Mouse (Mus musculus): ENCODE measurements at regions not wholly inside any gene's neighbourhood (a gene's known extent, or its start where the extent isn't known, plus 50 kb on each side); places are given as distances from the start of the nearest gene placed in this dataset.

DNA sequence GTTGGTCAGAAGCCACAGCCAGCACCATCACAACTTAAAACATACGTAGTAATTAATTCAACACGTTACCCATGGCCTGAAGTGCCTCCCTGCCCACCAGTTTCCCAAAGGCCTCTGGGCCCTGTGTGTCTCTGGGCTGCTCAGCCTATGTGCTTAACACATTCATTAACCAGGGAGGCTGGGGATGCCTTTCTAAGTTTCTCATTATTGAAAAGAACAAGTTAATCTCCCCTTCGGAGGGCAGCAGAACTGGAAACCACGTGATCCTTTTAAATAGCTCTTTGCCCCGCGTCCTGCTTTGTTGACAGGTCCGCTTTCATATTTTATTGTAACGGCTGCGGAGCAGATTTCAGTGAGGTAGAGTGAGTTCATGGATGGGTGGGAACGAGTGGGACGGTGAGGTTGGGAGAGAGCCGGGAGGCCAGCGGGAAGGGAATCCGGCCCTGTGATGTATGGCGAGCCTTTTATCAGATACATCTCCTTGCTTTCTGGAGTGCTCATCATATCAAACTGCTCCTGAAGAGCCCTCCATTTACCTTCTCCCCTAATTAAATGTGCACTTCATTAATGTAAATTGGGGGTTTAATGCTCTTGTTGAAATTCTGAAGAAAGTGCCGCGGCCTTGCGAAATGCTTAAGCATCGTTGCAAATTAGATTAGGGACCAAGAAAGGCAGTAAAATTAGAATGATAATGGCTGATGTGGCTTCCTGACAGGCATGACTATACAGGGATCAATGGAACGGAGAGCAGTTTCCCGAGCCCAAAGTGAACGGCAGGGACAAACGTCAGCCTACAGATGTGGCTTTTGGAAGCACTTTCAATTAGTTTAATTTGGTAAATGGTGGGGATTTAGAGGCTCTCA, 127.0 kb downstream of the Nkx6-1 start:
- no peak overlapping the region for H3K27ac ChIP-seq (replicated peaks)
- peak; percentile 32 for DNase-seq (ENCODE audit: low spot score)
- H3K9me3 ChIP-seq: no peaks in the 10 kb centered on the region
- H3K4me3 ChIP-seq: peak overlapping the region; percentile 40
- peaks cover 98% of the 10 kb centered on the region for H3K27me3 ChIP-seq (replicated peaks; ENCODE audit: low read depth, poor library complexity, severe bottlenecking)
- H3K4me1 ChIP-seq: peaks cover 20% of the 10 kb centered on the region
- H3K36me3 ChIP-seq (replicated peaks): no peaks in the 10 kb centered on the region
- 2% methylated on average over 23 of the region's 23 CpGs for WGBS

DNA sequence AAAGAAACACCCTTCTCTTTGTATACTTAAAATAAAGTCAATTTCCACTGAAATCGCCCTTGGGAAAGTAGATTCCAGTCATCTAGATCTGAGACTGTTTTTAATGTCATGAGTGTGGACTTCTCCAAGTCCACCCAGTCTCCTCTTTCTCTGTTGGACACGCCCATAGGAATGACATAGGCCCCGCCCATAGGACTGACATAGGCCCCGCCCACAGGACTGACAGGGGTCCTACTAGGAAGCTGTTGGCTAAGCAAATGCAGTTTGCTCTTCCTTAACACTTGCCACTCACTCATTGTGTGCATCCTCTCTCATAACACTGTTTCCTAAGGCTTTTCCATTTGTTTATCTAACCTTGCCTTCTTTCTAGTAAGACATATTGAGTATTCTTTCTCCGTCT, 129.3 kb downstream of the Nkx6-1 start:
- Histone ChIP-seq H3K9me3 (0 out of 2 replicates have a peak, but pooled peaks cover 3% of the 10 kb centered on the region), H3K27me3 (replicated peaks; ENCODE audit: low read depth, poor library complexity, severe bottlenecking) (peaks cover 97% of the 10 kb centered on the region), H3K4me3 (no peak overlapping the region), H3K36me3 (replicated peaks) (no peaks in the 10 kb centered on the region), H3K4me1 (peaks cover 20% of the 10 kb centered on the region), H3K27ac (replicated peaks) (no peak overlapping the region)
- 60% methylated on average over 5 of the region's 5 CpGs for WGBS
- no peak for DNase-seq (ENCODE audit: low spot score)

DNA sequence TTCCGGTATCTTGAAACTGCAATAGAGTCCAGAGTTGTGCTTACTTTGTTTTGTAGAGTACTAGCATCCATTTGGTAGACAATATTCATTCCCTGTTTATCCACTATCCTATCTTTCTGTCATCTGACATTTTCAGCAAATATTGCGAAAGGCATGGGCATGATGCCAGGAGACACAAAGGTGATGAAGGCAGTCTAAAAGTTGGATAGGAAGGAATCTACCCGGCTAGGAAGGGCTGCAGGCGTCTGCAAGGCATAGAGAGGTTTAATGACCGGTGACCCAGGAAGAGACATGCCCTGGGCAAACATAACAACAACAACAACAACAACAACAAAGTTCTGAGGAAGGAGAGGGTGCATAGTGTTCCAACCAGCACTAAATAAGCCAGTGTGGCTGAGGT, 139.4 kb downstream of the Nkx6-1 start:
- Histone ChIP-seq H3K4me1 (peaks cover 32% of the 10 kb centered on the region), H3K4me3 (no peak overlapping the region), H3K9me3 (no peaks in the 10 kb centered on the region), H3K27me3 (replicated peaks; ENCODE audit: low read depth, poor library complexity, severe bottlenecking) (peaks cover 100% of the 10 kb centered on the region), H3K36me3 (replicated peaks) (no peaks in the 10 kb centered on the region), H3K27ac (replicated peaks) (no peak overlapping the region)
- DNase-seq (ENCODE audit: low spot score): no peak
- WGBS: 55% methylated on average over 5 of the region's 5 CpGs

DNA sequence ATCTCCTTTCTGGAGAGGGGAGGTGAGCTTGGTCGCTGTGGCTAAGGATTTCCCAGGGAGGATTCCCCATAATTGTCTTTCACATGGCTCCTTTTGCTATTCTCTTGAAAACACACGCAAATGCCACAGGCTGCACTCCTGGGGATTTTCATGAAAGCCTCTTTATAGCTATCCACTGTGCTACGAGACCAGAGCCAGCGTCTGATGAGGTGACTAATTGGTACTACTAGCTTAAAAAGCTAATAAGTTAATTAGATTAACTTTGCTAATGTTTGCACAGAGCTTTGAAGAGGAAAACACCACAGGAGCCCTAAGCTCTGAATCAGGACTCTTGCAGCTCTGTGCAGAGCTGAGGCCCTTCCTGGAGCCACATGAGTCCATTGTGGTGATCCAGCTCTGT, 140.1 kb downstream of the Nkx6-1 start:
- peaks cover 99% of the 10 kb centered on the region for H3K27me3 ChIP-seq (replicated peaks; ENCODE audit: low read depth, poor library complexity, severe bottlenecking)
- WGBS: 8% methylated on average over 4 of the region's 4 CpGs
- DNase-seq (ENCODE audit: low spot score): no peak
- H3K9me3 ChIP-seq: no peaks in the 10 kb centered on the region
- H3K36me3 ChIP-seq (replicated peaks): no peaks in the 10 kb centered on the region
- H3K4me3 ChIP-seq: no peak overlapping the region
- peaks cover 33% of the 10 kb centered on the region for H3K4me1 ChIP-seq
- no peak overlapping the region for H3K27ac ChIP-seq (replicated peaks)

DNA sequence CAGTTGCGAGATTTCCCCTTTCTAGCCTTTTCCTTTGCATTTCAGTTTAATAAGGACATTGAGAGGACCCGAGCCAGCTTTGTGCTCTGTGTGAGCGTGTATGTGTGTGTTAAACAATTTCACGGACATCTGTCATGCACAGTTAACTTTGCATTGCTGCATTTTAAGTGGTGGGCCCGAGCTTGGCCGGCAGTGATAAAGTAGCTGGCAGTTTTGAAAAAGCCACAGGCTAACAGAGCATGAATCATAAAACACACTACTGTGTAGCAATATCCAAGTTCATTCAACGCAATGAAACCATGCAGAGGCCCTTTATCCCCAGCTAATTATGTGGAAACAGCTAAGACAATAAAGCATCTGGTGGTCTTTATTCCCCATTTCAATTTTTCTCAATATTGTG, 140.9 kb downstream of the Nkx6-1 start:
- WGBS: 16% methylated on average over 7 of the region's 7 CpGs
- Histone ChIP-seq H3K27me3 (replicated peaks; ENCODE audit: low read depth, poor library complexity, severe bottlenecking) (peaks cover 99% of the 10 kb centered on the region), H3K4me3 (peak overlapping the region; percentile 31; the same call in 1 of the 2 replicates), H3K27ac (replicated peaks) (no peak overlapping the region), H3K36me3 (replicated peaks) (no peaks in the 10 kb centered on the region), H3K9me3 (no peaks in the 10 kb centered on the region), H3K4me1 (peaks cover 39% of the 10 kb centered on the region)
- DNase-seq (ENCODE audit: low spot score): no peak

DNA sequence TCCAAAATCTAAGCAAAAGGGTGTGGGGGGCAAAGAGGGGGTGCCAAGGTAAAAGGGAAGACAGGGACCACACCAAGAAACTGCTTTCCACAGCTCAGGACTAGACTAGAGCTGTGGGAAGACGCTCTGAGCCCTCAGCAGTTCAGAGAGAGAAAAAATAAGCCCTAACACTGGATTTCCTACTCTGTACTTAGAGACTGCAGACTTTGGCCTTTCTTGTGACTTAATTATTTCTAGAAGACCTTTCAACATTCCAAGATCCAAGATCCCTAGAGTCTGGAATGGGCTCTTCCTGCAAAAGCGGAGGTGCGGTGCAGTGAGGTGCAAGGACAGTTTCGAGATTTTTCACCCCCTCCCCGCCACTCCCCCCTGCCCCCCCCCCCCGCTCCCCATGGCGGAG, 141.3 kb downstream of the Nkx6-1 start:
- Histone ChIP-seq H3K27ac (replicated peaks) (no peak overlapping the region), H3K4me3 (peak overlapping the region; percentile 31; the same call in 1 of the 2 replicates), H3K36me3 (replicated peaks) (no peaks in the 10 kb centered on the region), H3K4me1 (peaks cover 42% of the 10 kb centered on the region), H3K9me3 (no peaks in the 10 kb centered on the region), H3K27me3 (replicated peaks; ENCODE audit: low read depth, poor library complexity, severe bottlenecking) (peaks cover 99% of the 10 kb centered on the region)
- DNase-seq (ENCODE audit: low spot score): no peak
- WGBS: 29% methylated on average over 7 of the region's 7 CpGs

DNA sequence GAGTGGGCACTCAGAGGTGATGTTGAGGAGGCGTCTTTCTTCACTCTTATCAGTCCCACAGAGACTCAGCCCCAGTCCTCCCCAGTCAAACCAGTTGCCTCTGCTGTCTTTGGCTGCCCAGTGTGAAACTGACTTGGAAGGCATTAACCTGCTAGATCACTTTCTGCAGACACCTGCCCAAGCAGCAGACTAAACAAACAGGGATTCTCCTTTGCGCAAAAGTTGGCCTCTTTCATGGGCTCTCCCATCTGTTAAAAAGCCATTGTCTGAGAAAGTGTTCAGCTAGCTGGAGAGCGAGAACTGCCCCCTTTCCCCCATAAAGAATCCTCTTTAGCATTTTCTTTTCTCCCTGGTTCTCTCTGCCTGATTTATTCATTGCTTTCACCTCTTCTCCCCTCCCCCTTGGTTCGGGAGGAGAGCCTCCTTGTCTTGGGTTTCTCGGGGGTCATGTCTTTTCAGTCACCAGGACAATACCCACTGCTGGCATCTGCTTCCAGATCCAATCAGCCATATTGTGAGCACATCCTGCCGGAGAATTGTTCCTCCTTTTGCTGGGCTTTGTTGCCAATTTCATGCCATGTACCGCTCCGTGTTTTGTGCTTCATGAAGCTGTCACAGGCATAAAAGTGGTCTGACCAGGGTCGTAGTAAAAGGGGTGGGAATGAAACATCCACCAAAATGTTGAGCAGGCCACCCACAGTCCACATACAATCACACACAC, 143.7 kb downstream of the Nkx6-1 start:
- no peak for DNase-seq (ENCODE audit: low spot score)
- WGBS: 27% methylated on average over 9 of the region's 9 CpGs
- peaks cover 96% of the 10 kb centered on the region for H3K27me3 ChIP-seq (replicated peaks; ENCODE audit: low read depth, poor library complexity, severe bottlenecking)

DNA sequence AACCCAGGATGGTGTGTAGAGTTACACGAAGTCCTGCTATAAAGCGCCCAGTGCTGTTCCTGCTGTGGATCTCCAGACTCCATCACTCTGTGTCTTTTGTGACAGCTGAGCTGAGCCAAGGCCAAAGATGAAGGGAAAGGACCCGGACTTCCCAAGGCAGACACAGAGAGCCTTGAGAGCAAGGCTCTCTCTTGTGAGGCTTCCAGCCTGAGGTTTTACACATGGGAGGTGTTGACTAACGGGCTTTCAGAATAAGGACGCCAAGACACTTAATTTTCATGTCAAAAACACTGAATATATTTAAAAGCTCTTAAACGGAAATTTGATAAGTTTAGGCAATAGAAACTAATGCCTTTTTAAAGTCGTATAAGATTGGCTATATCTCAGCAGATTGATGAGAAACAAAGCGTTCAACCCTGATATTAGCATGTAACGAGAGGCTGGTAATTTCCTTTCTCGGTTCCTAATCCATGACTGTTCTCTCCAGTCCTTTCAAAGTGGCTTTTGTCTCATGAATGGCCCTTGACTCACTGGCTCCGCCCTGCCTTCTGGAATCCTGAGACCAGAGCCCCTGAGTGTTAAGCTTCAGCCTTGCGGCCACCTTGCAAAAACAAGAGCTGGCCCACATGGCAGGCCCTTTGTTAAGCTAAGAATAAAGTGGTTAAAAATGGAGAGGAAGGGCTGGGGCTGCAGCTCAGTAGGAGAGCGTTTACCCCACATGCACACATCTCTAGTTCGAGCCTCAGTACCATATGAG, 145.8 kb downstream of the Nkx6-1 start:
- Histone ChIP-seq H3K4me3 (no peak overlapping the region), H3K36me3 (replicated peaks) (no peaks in the 10 kb centered on the region), H3K27me3 (replicated peaks; ENCODE audit: low read depth, poor library complexity, severe bottlenecking) (peaks cover 89% of the 10 kb centered on the region), H3K27ac (replicated peaks) (no peak overlapping the region), H3K9me3 (no peaks in the 10 kb centered on the region), H3K4me1 (peaks cover 31% of the 10 kb centered on the region)
- DNase-seq (ENCODE audit: low spot score): peak; percentile 51
- WGBS: 34% methylated on average over 14 of the region's 14 CpGs

More for the DNA sequence above, 143.7 kb downstream of the Nkx6-1 start:
- Histone ChIP-seq H3K4me3 (no peak overlapping the region), H3K4me1 (peaks cover 42% of the 10 kb centered on the region), H3K27ac (replicated peaks) (no peak overlapping the region), H3K9me3 (no peaks in the 10 kb centered on the region), H3K36me3 (replicated peaks) (no peaks in the 10 kb centered on the region)

DNA sequence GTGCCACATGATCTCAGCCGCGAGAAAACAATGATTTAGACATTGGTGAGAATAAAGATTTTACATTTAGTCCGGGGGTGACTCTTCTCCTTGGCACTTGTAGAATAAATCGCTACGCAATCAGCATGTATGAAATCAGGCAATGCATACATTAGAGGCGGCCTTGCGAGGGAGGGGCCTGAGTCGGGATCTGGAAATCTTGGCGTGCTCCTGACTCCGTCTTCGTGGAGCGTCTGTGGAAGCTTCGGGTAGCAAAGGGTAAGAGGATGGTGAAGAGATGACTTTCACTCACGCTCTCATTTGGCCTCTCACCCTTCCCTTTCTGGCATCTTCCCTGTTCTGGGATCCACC, 167.1 kb downstream of the Nkx6-1 start:
- Histone ChIP-seq H3K4me3 (no peak overlapping the region), H3K4me1 (no peaks in the 10 kb centered on the region), H3K27me3 (replicated peaks; ENCODE audit: low read depth, poor library complexity, severe bottlenecking) (0 out of 2 replicates have a peak, but pooled peaks cover 4% of the 10 kb centered on the region), H3K27ac (replicated peaks) (no peak overlapping the region), H3K9me3 (no peaks in the 10 kb centered on the region), H3K36me3 (replicated peaks) (no peaks in the 10 kb centered on the region)
- 91% methylated on average over 14 of the region's 14 CpGs for WGBS
- no peak for DNase-seq (ENCODE audit: low spot score)

DNA sequence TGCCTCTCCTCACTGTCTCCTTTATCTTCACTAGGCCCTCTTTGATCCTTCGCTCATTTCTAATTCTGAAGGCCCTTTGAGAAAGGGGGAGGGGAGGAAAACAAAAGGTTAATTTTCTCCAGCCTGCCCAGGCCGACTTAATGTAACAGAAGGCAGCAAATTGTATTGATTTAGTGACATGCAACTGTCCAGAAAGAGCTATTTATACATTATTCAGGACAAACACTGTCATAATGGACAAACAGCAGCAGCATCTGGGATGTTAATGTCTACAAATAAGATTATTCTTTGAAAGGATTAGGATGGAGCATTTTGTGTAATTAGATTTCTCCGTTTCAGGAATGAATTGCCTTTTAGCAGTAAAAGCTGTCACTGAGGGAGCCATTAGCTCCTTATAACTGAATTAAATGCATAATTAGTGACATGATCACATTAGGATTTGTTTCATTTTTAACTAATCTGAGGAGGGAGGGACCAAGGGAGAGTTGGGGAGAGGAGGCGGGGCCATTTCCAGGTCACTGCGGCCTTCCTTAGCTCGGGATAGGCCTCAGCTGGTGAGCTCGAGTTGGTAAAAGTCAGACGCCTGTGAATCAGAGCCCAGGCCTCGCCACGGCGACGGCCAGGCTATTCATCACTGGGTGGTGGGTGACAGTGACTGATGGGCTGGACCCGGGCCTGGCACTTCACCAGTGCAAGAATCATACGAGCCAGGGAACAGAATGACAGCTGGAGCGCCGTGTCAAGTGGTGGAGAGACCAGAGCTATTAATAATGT, 167.7 kb downstream of the Nkx6-1 start:
- Histone ChIP-seq H3K9me3 (no peaks in the 10 kb centered on the region), H3K27ac (replicated peaks) (no peak overlapping the region), H3K4me1 (no peaks in the 10 kb centered on the region), H3K36me3 (replicated peaks) (no peaks in the 10 kb centered on the region), H3K4me3 (no peak overlapping the region), H3K27me3 (replicated peaks; ENCODE audit: low read depth, poor library complexity, severe bottlenecking) (0 out of 2 replicates have a peak, but pooled peaks cover 4% of the 10 kb centered on the region)
- 75% methylated on average over 16 of the region's 16 CpGs for WGBS
- DNase-seq (ENCODE audit: low spot score): peak; percentile 9

DNA sequence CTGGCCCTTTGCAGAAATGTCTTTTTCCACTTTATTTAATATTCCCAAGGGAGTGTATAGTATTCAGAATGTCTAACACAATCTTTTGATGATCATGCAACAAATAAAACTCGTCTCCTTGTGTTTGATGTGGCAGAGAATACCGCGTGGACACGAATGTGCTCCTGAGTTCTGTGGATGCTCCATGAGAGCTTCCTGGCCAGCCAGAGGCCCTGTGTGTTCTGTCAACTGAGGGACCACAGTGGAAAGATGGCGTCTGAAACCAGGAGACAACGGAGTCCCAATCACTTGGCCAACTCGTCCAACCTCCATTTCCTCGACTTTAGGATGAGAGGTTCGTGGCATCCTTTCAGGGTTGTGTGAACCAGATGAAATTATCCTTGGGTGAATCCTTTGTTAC, 168.6 kb downstream of the Nkx6-1 start:
- Histone ChIP-seq H3K4me3 (no peak overlapping the region), H3K36me3 (replicated peaks) (no peaks in the 10 kb centered on the region), H3K4me1 (no peaks in the 10 kb centered on the region), H3K9me3 (no peaks in the 10 kb centered on the region), H3K27me3 (replicated peaks; ENCODE audit: low read depth, poor library complexity, severe bottlenecking) (0 out of 2 replicates have a peak, but pooled peaks cover 4% of the 10 kb centered on the region), H3K27ac (replicated peaks) (no peak overlapping the region)
- DNase-seq (ENCODE audit: low spot score): no peak
- WGBS: 94% methylated on average over 9 of the region's 9 CpGs

DNA sequence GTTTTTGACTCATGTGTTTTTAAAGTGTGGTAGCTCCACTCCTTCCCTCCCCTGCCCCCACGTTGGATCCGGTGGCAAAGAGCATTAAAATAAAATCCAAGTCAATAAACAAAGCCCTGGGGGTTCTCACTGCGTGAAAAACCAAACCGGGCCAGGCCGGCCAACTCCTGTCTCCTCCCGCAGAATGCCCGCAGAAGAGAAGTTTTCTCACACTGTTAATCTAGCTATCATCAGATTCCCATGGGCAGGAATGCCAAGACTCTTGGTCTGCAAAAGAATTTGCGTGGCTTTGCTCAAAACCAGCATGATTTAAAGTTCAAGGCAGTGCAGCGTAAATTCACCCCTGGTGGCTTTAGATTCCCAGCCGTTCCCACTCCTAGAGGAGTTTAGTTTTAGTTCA, 219.0 kb downstream of the Nkx6-1 start:
- H3K36me3 ChIP-seq (replicated peaks): no peaks in the 10 kb centered on the region
- no peaks in the 10 kb centered on the region for H3K27me3 ChIP-seq (replicated peaks; ENCODE audit: low read depth, poor library complexity, severe bottlenecking)
- H3K4me1 ChIP-seq: peaks cover 3% of the 10 kb centered on the region; the same call in 1 of the 2 replicates
- peak; percentile 17 for DNase-seq (ENCODE audit: low spot score)
- WGBS: 42% methylated on average over 10 of the region's 10 CpGs
- H3K9me3 ChIP-seq: no peaks in the 10 kb centered on the region
- H3K27ac ChIP-seq (replicated peaks): no peak overlapping the region
- no peak overlapping the region for H3K4me3 ChIP-seq
